Mouse (Mus musculus): ENCODE data around the gene Hnrnpl.

Hnrnpl gene

DNA sequence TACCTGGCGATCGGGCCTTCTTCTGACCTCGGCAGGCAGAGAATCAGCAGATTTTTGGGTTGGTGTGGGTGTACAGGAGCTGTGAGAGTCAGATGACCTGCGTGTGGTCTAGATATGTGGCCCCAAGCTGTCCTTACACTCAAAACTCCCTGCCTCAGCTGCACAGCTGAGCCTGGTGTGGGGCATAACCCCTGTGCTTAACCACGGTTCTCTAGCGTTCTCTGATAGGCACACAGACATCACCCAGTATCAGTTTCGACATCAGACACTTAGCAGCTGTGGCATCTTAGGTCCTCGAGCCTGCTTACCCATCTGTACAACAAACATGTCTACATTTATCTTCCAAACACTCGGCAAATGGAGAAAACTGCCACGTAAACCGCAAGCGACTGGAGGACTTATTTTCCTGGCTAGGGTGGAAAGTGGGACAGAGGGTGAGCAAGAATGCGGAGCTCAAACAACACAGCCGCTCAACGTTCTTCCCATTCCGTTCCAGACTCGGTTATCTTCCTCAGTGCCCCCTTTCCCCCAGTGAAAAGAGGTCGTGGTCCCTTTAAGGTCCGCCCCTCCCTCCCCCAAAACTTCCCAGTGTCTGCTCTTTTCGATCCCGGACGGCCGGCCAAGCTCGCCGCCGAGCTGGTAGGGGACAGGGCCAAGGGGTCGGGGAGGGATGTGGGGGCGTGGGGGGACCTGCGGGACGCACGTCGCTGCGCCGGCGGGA lies at the start of gene Hnrnpl:
Hnrnpl (plus strand) TSS at position 321 of the 721 bp plus-strand sequence.
- no peak for DNase-seq (ENCODE audit: extremely low spot score, low read depth, low spot score)

DNA sequence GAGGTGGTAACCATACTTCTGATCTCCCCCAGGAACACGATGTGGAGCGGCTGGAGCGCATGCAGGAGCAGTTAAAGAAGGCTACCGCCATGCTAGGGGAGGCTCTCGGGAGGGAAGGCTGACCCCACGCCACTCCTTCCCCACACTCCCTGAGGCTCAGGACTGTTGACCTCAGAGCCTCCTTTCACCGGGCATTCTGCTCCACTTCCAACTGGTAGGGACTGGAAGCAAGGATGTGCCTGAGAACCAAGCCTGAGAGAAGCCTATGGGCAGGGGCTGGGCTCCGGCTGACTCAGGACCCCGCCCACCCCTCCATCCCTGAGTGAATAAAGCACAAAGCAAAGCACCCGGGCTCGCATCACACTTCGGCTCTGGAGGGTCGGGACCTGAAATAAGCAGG lies 49.7 kb upstream of the Hnrnpl start:
- DNase-seq (ENCODE audit: extremely low spot score, low read depth, low spot score): no peak

DNA sequence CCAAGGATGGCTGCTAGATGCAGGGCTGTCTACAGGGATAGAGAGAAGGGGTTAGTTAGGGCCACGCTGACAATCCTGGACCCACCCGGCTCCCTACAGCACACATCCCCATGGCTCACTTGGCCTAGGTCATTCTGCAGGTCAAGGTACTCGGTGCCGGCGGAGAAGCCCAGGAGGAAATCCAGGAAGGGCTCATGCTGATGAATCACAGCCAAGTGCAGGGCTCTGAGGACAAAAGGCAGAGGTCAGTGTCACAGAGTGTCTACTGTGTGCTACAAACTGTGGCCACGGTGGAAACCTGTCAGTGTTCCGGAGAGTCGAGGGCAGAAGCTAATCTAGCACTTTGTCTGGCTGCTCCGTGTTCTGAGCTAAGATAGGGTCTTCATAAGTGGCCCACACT lies 46.4 kb upstream of the Hnrnpl start:
- DNase-seq (ENCODE audit: extremely low spot score, low read depth, low spot score): no peak

DNA sequence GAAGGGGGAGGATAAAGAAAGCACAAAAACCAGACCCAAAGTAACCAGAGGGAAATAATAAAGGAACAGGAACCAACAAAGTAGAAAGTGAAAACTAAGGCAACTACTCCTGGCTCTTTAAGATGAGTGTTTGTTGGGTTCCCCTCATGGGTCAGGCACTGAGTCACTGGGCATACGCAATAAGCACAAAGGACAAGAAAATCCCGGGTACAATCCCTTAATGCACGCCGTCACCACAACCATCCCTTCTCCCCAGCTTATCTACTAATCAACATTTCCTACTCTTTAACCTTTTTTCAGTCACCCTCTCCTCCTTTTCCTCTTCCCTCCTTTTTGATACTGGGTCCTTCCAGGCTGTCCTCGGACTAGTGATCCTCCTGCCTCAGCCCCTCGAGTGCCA lies 43.1 kb upstream of the Hnrnpl start:
- DNase-seq (ENCODE audit: extremely low spot score, low read depth, low spot score): no peak

DNA sequence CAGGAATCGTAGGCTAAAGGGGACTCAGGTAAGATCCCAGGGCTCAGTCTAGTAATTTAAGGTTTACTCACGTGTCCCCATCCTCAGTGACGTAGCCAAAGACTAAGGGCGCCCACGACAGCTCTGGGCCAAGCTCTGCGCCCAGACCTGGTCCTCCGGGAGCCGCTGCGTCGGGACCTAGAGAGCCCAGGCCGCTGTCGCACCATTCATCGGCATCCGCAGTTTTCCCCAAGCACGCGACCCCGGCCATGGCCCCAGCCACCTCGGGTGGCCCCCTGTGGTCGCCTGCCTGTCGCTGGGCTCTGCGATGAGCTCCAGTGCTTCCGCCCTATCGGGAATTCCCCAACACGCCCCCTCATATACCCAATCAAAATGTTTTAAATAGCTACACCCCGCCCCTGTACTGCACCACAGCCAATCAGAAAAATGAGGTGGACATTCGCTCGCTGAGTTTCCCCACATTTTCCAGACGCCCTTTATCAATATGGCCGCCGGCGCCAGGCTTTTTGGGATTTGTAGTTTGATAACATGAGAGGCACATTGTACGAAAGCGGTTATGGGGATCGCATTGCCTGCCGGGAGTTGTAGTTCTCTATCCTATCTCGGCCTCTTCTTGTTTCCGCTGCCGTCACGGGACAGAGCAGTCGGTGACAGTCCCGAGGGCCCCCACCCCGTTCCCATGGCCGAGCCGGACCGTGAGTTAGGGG lies 42.0 kb upstream of the Hnrnpl start, which contains the start of gene Sirt2:
Sirt2 (plus strand) TSS at position 563 of the 707 bp plus-strand sequence.
- DNase-seq (ENCODE audit: extremely low spot score, low read depth, low spot score): peak; percentile 95

DNA sequence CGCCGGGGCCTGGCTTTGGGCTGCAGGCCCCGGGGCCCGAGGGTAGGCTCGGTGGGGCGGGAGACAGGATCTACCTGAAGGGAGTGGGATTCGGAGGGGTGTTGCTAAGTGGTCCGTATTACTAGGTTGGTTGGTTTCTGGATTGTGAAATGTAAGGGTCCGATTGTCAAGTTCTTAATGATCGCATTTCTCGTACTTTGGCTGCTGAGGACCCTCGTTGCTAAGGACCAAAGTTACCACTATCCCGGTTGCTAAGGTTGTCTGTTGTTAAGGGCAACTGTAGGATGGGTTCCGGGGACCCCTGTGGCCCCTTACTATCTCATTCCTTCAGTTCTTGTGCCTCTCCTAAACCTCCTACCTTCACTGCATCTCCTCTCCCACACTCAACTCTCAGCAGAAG lies 41.4 kb upstream of the Hnrnpl start:
- no peak for DNase-seq (ENCODE audit: extremely low spot score, low read depth, low spot score)

DNA sequence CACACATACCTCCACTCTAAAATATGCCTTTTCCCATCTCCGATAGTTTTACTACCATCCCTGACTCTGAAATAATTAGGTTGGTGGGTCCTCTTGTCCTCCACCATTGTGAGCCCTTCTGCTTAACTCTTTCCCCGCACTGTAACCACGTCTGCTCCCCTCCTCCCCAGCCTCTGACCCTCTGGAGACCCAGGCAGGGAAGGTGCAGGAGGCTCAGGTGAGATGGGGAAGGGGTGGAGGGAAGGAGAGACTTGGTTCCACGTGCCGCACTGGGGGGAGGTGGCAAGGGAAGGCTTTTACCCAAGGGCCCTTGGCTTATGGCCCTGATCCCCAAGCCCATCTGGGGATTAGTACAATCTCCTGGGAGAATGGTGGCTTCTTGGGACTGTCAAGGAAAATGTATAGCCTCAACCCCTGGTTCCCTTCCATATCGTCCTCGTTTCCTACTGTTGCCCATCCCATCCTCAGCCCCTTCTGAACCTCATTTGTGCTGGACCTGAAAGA lies 40.8 kb upstream of the Hnrnpl start, which contains the start of gene Nfkbib:
Nfkbib (minus strand) TSS at position 51 of the 504 bp plus-strand sequence.
- no peak for DNase-seq (ENCODE audit: extremely low spot score, low read depth, low spot score)

DNA sequence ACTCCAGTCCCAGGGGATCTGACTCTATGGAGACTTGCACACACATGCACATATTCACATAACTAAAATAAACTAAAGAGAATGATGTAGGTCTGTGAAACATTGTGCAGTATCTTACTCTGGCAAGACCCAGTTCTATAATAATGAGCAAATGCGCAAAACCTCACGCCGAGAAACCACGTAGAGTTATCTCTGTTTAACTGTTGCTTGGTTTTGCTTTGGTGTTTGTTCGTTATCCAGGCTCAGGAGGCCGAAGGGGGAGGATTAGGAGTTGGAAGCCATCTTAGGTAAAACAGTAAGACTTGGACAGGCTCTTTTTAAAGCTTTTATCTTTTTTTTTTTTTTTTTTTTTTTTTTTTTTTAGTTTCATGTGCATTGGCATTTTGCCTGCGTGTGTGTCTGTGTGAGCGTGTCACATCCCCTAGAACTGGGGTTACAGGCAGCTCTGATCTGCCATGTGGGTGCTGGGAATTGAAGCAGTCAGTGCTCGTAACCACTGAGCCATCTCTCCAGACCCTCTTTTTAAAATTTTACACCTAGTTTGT lies 38.9 kb upstream of the Hnrnpl start:
- DNase-seq (ENCODE audit: extremely low spot score, low read depth, low spot score): no peak

DNA sequence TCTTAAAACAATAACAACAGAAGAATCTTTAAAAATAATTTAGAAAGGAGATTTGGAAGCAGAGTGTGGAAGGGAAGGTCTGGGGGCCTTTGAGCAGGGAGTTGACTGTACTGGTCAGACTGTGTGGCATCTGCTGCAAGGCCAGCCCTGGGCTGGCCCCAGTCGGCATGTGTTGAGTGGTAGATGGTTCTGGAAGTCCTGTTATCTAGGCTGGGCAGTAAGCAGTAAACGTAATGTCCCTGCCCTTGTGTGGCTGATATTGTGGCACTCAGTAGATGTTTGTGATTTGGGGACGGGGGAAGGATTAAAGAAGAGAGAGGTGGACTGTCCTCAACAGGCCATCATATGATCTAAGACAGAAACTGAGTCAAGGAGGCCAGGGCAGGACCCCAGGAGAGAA lies 38.0 kb upstream of the Hnrnpl start:
- no peak for DNase-seq (ENCODE audit: extremely low spot score, low read depth, low spot score)

DNA sequence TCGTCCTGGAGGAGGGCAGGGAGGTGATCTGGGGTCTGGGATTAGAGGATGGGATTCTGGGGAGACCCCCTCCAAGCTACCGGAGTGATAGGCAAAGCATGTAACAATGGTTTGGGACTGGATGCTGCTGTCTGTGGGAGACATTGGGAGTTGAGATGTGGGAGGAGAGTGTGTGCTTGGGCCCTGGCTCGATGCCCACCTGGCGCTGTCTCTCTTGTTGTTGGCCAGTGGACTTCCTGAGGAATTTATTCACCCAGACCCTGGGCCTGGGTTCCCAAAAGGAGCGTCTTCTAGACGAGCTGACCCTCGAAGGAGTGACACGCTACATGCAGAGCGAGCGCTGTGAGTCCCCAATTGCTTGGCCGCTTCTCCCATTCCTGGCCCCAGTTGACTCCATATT lies 36.5 kb upstream of the Hnrnpl start:
- no peak for DNase-seq (ENCODE audit: extremely low spot score, low read depth, low spot score)

DNA sequence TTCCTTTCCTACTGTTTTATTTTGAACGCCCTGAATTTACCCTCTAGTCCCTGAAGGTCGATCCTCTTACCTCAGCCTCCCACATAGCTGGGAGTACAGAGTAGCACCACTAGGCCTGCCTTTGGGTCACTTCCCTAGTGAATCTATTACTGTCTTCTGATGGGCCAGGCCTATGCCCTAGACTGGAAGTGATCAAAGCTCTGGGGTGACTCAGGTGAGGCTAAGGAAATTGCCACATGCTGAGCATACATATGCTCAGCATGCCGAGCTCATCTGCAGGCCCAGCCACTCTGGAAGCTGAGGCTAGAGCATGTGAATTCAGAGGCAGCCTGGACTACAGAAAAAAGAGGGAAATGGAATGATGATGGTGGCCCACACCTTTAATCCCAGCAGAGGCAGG lies 35.2 kb upstream of the Hnrnpl start:
- DNase-seq (ENCODE audit: extremely low spot score, low read depth, low spot score): no peak

DNA sequence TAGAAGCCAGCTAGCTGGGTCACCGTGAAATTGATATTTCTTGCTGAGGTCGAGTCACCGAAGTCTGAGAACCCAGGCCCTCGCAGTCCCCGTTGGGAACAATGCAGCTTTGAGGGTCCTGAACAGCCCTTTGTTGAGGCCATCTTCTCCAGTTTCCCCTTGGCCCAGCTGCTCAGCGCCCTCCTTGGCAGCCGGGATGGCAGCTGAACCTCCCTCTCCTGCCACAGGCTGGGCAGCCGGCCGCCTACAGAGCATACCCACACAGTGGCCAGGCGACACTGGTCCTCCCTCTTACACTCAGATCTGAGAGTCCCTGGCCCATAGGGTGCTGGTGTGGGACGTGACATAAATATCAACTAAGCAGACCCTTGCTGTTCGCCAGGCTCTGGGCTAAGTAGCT lies 34.2 kb upstream of the Hnrnpl start:
- DNase-seq (ENCODE audit: extremely low spot score, low read depth, low spot score): no peak

DNA sequence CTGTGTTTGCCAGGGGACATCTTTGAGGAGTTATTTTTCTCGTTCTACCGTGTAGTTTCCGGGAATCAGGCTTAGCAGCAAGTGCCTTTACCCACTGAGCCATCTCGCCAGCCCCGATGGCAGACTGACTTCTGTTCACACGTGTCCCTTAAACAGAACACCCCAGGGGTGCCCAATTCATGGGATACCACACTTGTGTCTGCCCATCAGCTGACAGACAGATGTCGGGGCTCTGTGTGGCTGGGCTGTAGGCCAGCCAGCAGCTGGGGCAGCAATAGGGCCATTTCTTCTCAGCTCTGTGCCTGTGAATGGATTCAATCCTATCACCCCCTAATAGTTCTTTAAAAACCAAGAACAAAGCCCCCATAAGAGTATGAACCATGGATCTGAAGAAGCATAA lies 33.2 kb upstream of the Hnrnpl start:
- DNase-seq (ENCODE audit: extremely low spot score, low read depth, low spot score): no peak

DNA sequence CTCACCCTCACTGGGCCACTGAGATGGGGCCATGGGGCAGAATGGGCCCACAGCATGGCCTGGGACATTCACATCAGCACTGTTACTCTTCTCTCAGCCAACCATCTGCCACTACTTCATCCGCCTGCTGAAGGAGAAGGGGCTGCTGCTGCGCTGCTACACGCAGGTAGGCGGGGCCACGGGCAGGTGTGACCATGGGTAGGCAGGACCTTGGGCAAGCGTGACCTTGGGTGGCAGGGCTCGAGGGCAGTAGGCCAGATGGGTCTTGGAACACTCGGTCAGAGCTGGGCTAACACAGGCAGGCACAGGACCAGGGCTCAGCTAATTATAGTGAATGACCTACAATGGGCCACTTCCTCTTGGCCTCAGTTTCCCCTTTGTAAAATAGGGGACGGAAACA lies 29.5 kb upstream of the Hnrnpl start:
- DNase-seq (ENCODE audit: extremely low spot score, low read depth, low spot score): no peak

DNA sequence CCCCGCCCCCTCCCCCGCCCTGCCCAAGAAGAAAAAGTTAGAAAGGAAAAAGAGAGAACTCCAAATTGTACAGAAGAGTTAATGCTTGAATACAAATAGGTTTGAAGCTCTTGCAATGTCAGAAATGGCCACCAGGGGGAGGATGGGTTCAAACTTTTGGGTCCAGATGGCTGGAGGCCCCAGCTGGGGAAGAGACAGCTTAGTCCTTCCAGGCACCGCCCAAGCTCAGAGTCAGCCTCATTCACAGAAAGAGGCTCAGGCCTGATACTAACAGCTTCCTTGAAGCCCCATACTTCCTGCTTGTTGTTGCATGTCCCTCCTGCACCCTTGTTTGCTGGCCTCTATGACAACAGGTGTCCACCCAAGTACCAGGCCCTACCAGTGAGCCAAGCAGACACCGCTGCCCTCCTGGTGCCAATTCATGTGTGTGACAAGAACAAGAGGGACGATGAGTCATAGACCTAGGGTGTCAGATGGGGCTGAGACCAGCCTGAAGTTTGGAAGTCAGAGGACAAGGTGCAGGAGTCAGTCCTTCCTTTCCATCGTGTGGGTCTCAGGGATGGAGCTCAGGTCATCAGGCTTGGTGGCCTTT lies 28.2 kb upstream of the Hnrnpl start:
- peak; percentile 81 for DNase-seq (ENCODE audit: extremely low spot score, low read depth, low spot score)

DNA sequence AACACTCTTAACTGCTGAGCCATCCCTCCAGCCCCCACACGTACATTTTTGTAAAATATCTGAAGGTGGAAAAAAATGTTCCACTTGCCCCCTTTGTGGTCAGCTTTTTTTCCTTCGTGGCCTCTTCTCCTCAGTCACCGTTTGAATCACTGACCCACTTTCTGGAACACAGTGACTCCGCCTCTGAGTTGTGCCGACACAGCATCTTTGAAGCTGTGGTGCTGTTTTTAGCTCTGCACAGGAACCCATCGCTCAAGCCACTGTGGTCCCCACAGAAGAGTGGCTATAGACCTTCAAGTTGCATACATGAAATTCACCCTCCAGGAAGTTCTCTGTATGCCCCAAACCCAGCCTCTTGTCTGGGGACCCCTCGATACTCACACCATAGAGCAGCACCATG lies 27.5 kb upstream of the Hnrnpl start:
- DNase-seq (ENCODE audit: extremely low spot score, low read depth, low spot score): no peak

DNA sequence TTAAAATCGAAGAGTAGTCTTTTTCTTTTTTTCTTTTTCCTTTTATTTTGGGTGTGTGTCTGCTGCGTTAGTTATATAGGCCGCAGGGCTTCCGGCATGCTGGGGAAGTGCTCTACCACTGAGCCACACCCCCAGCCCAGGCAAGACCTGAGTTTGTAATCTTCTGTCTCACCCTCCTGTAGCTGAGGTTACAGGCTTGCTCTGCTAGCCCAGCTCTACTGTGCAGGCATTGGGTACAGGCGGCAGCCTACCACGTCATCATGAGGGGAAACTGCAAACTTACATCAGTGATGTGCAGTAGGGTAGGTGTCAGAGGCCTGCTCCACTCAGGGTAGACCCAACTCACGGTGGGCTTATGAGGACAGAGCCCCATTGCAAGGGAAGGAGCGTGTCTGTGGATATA lies 27.1 kb upstream of the Hnrnpl start:
- DNase-seq (ENCODE audit: extremely low spot score, low read depth, low spot score): no peak

DNA sequence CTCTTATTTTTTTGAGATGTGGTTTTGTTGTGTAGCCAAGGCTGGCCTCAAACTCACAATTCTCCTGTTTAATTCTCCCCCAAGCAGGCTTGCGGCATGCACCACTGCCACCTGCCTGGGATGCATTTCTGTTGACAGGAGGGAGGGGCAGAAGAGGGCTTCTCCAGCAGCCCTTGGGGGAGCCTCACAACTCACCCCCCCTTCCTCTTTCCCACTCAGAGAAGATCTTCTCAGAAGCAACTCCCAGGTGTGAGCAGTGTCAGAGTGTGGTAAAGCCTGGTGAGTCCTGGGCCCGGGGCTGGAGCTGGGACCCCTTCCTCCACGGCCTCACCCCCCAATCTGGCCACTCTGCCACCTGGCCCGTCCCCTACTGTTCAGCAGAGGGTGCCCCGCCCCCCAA lies 23.2 kb upstream of the Hnrnpl start:
- no peak for DNase-seq (ENCODE audit: extremely low spot score, low read depth, low spot score)

DNA sequence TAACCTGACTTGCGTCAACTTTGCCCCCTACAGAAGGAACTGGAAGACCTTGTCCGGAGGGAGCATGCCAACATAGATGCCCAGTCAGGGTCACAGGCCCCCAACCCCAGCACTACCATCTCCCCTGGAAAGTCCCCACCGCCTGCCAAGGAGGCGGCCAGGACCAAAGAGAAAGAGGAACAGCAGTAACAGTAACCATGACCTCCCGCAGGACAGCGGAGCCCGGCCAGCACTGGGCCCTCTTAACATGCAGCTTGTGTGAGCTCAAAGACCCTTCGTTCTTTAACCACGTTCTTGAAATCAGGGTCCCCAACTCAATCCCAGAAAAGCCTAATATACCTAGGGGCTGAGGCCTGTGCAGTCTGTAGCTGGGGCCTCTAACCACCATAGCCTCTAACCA lies 20.5 kb upstream of the Hnrnpl start:
- DNase-seq (ENCODE audit: extremely low spot score, low read depth, low spot score): no peak

DNA sequence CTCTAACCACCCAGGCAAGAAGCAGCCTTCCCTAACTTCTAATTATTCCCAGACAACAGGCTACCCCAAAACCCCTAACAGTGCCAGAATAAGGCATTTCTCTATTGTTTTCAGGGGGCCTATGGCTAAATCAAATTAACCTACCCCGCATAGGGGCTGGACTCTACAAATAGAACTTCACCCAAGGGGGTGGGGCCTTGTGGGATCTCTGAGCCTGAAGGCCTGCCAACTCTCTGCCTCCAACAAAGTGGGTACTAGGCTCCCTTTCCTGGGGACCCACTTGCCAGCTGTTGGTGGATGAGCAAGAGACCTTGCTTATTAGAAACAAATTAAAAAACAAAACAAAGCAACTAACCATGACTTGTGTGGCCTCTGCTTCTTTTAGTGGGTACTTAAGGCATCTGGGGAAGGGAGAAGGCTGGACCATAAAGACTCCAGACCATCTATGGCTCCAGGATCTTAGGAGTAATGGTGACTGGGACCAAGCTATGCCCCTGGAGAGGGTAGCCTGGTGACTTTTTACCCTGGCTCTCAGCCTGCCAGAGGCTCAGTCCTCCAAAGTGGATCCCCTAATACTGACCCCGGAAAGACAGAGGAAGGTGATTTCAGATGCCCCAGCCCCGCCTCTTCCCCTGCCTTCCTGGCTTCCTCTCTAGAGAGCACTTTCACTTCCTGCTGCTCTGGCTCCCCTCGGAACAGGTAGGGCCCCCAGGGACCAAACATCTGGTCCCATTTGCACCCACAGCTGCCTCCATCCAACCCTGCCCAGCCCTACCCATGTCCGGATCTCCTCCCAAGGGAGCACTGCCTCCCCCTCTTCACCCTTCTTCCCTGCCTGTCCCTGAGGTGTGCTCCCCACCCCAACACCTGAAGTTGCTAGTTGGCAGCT lies 19.8 kb upstream of the Hnrnpl start, which contains the start of gene Rinl:
Rinl (plus strand) TSS at position 663 of the 889 bp plus-strand sequence.
- no peak for DNase-seq (ENCODE audit: extremely low spot score, low read depth, low spot score)

DNA sequence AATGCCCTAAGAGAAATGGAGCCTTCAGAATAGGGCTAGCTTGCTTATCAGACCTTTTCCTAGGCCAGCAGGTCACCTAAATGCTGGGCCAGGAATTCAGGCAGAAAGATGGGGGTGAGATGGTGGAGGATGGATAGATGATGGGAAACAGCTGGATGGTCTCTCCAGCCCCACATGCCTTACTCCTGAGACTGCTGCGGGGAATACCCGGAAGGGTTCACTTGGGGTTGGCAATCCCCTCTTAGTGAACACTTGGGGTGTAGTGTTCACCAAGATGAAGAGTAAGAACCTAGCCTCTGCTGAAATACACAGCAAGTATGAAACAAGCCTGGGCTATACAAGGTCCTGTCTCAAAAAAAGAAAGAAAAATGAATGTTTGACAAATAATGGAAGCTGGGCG lies 19.1 kb upstream of the Hnrnpl start:
- DNase-seq (ENCODE audit: extremely low spot score, low read depth, low spot score): no peak

Measured in hindlimb bud, embryonic 11.5 days (tissue).